Mouse (Mus musculus) lung, postnatal 25 days (tissue): ENCODE data around the gene Fam171a2.
"Not testable (repeated sequence)": the region's sequence is repeated elsewhere in the genome, so short reads cannot be mapped to it uniquely, and the experiment has no call there.

ENCODE experiments used
- DNase-seq: peaks from one replicate; pipeline ENCODE4 v3.0.0; 2022; ENCODE audit warnings: low spot score

The Fam171a2 gene

DNA sequence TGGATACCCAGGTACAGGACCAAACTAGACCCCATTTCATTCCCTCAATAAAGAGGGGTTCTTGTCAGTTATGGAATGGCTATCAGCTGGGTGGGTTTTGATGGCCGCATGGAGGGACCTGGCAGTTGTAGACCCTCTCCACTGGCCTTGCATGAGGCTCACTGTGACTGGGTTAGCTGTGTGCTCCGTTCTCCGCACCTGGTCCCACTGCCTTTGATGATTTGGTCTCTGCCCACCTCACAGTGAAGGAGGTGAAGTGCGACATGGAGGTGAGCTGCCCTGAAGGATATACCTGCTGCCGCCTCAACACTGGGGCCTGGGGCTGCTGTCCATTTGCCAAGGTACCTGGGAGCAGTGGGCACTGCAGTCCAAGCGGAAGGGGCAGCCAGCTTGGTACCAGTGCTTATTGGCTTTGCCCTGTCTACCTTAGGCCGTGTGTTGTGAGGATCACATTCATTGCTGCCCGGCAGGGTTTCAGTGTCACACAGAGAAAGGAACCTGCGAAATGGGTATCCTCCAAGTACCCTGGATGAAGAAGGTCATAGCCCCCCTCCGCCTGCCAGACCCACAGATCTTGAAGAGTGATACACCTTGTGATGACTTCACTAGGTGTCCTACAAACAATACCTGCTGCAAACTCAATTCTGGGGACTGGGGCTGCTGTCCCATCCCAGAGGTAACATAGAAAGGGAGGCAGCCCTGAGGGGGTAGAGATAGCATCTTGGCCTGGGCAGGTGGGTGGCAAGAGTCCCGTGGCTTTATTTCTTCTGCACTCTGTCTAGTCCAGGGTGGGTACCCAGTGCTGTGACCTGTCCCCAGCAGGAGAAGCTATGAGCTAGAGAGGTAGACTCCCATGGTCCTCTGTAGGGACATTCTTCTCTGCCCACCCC, 12.4 kb downstream of the Fam171a2 start:
- no peak for DNase-seq

GRCm38 (mm10) chr11:102434406-102434805, 13.1 kb downstream of the Fam171a2 start:
- DNase-seq = peak; percentile 87

DNA sequence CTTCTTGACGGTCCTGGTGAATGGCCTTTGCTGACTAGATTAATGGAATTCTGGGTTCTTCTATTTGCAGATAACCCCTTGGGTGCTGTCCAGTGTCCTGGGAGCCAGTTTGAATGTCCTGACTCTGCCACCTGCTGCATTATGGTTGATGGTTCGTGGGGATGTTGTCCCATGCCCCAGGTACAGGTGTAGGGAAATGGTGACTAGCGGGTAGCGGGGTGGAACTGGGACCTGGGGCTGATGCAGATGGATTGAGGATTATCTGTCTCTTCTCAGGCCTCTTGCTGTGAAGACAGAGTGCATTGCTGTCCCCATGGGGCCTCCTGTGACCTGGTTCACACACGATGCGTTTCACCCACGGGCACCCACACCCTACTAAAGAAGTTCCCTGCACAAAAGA, 13.6 kb downstream of the Fam171a2 start:
- DNase-seq = no peak

DNA sequence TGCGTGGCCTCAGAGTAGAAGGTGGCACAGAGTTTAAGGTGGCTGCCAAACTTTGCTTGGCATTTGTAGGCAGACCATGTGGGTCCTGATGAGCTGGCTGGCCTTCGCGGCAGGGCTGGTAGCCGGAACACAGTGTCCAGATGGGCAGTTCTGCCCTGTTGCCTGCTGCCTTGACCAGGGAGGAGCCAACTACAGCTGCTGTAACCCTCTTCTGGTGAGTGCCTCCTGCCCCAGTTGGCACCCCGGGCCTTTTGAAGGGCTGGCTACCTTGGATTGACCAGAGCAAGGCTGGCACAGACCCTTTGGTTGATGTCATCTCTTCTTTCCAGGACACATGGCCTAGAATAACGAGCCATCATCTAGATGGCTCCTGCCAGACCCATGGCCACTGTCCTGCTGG, 14.6 kb downstream of the Fam171a2 start:
- DNase-seq = no peak

- peak; percentile 63 for DNase-seq
Observed at GRCm38 (mm10) chr11:102432115-102432843, 15.2 kb downstream of the Fam171a2 start.

GRCm38 (mm10) chr11:102431728-102432114, 15.8 kb downstream of the Fam171a2 start:
- DNase-seq = no peak

DNA sequence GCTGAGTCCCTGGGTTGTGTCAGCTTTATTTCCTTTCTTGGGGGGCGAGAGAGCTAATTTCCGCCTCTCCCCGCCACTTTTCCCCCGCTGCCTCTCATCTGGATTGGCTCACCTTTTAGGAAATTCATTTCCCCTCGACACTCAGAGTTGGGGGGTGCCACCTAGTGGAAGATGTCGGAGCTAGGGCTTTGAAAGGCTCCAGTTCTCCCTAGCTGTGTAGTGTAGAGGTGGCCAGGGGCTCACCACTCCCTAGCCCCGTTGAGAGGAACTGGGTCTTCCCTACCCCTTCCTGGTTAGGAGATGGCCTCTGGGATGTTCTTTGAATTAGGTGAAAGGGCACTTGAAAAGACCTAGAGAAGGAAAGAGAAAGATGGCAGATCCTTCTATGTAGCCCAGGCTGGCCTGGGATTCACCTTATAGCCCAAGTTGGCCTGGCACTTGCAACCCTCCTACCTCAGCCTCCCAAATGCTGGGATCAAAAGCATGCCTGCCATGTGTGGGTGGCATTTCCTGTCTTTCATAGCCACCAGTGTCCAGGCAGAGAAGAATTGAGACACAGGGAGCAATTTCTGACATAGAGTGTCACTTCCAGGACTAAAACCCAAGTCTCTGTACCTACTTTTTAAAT, 16.4 kb downstream of the Fam171a2 start:
- DNase-seq = peak; percentile 86

GRCm38 (mm10) chr11:102430121-102431017, 17.1 kb downstream of the Fam171a2 start, which contains the start of gene Grn:
Gene Grn, plus strand, starts transcription at chr11:102430315.
- peak; percentile 97 for DNase-seq

DNA sequence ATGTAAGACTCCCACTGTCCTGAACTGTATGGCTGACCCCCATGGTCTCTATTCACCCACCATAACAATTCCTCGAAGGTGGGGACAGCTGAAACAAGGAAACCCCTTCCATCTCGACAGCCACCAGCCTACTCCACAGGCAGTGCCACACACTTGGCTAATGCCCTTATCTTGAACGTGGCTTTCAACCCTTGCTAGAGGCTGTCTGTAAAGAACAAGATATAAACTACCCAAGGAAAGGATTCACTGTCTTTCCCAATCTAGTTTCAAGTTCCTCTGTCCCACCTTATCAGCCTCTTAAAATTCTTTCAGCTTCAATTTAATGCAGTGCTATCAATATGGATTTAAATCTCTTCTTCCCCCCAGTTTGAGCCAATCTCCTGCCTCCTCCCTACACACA, 17.9 kb downstream of the Fam171a2 start:
- no peak for DNase-seq

GRCm38 (mm10) chr11:102428981-102429540, 18.4 kb downstream of the Fam171a2 start:
- no peak for DNase-seq

DNA sequence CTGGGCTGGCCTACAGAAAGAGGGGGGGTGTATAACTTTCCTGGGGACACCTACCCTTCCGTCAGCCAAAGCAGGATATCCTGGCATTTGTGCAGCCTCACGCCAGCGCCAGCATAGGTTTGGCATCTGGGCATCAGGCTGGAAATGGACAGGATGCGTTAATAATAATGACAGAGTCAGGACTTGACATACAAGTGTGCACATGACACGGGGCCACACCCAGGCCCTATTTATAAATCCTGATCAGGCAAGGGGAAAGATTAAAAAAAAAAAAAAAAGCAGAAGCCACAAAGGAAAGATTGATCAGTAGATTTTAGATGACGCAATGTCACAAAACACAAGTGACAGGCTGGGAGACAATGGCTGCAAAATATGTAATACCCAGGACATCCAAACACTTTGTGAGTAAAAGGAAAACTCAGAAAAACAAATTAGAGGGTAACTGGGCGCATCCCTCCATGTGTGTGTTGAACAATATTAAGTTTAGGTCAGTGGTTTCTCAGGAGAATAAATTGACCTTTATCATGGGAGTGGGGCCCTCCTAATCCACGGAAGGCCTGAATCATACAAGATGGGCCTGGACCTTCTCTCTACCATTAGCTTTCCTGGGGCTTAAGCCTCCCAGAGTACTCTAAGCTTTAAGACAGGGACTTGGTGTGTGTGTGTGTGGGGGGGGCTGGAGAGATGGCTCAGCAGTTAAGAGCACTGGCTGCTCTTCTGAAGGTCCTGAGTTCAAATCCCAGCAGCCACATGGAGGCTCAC, 21.7 kb downstream of the Fam171a2 start:
- DNase-seq = peak; percentile 75

GRCm38 (mm10) chr11:102424666-102425065, 22.8 kb downstream of the Fam171a2 start:
- DNase-seq = no peak

- DNase-seq = no peak
Observed at GRCm38 (mm10) chr11:102421559-102421958, 25.9 kb downstream of the Fam171a2 start.

DNA sequence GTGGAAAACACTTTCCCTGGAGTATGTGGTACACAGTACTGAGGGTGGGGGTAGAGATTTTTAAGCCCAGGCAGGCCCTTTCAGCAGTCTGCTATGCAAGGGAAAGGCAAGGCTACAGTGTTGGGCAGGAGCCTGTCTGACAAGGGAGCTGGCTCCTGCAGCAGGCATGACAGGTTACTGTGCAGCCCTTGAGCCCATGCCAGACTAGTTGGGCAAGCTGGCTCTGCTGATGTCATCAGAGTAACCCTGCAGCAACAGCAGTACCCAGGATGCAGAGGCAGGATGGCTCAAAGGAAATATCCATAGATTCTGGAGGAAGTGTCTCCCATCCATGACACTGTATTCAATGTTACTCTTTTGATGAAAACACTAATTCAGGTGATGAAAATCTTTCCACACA, 28.6 kb downstream of the Fam171a2 start:
- no peak for DNase-seq

DNA sequence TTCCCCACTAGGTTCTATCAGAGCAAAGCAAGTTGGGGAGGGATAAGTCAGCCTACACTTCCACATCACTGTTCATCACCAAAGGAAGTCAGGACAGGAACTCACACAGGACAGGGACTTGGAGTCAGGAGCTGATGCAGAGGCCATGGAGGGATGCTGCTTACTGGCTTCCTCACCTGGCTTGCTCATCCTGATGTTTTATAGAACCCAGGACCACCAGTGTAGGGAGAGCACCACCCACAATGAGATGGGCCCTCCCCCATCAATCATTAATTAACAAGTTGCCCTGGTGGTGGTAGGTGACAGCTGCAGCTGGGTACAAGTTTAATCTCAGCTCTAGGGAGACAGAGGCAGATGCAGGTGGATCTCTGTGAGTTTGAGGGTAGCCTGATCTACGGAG, 30.3 kb downstream of the Fam171a2 start:
- DNase-seq = no peak

DNA sequence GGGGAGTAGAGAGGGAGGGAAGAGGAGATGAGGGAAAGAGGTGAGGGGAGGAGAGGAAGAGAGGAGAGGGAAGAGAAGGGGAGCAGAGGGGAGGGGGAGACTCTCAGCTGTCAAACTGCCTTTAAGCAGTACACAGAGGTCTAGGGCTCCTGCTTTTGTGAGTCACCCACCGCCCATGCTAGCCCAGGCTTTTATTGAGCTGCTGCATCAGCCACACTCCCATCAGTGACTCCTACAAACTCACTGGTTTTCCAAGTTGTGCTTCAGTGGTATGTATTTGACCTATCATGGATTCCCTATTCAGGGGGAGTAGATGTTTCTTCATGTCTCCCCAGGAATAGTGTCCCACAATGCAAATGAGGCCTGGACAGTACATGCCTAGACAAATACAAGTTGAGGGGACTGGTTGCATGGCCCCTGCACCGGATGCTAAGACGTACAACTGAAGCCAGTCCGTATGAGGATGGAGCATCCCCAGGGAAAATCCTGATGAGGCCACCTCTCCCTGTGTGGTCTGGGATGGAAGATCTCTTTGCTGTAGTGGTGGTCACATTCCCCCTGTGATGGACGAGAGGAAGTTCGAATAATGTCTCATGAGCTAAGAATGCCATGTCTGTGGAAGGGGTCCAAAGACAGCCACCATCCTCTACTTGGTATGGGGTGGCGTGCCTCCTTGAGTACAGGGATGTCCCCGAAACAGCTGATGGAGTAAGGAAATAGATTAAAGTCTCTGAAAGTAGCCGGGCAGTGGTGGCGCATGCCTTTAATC, 32.3 kb downstream of the Fam171a2 start:
- DNase-seq = no peak

GRCm38 (mm10) chr11:102413059-102413458, 34.4 kb downstream of the Fam171a2 start:
- no peak for DNase-seq

DNA sequence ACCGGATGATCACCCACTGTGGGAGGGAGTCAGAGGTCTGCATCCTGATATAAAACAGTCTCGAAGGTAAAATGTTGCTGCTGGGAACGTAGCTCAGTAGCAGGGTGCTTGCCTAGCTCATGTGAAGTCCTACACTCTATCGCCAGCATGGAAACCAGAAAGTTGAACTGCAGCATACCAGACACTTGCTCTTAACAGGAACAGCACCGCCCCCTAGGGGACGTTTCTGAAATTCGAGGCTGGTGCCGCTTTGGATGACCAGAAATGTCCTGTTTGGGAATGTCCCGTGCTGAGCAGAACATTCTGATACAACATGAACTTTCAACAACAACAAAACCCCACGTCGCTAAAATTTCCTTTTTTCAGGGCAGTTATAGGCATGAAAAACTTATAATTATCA, 35.8 kb downstream of the Fam171a2 start:
- DNase-seq = peak; percentile 93

DNA sequence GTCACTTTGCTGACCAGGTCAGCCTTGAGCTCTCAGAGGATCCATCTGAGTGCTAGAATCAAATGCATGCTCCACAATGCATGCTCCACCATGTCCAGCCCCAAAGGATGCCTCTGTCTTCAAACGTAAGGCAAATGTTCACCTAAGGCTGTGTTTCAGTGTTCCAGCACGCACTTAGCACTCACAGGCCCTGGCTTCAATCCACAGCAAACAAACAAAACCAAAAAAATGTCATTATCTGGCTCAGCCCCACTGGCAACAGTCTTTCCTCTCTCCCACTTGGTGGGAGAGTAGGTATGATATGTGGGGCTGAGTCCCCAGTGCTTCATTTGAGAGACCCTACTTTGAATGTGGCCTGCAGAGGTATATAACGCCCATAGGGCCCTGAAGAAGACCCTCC, 36.4 kb downstream of the Fam171a2 start:
- DNase-seq = no peak

DNA sequence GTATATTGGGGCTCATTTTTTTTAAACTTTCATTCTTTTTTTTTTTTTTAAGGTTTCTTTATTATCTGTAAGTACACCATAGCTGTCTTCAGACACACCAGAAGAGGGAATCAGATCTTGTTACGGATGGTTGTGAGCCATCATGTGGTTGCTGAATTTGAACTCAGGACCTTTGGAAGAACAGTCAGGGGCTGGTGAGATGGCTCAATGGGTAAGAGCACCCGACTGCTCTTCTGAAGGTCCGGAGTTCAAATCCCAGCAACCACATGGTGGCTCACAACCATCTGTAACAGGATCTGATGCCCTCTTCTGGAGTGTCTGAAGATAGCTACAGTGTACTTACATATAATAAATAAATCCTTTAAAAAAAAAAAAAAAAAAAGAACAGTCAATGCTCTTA, 37.1 kb downstream of the Fam171a2 start:
- not testable (repeated sequence) for DNase-seq
